Mouse (Mus musculus): ENCODE measurements at regions not wholly inside any gene's neighbourhood (a gene's known extent, or its start where the extent isn't known, plus 50 kb on each side); places are given as distances from the start of the nearest gene placed in this dataset.
"Not testable (repeated sequence)": the region's sequence is repeated elsewhere in the genome, so short reads cannot be mapped to it uniquely, and the experiment has no call there.

DNA sequence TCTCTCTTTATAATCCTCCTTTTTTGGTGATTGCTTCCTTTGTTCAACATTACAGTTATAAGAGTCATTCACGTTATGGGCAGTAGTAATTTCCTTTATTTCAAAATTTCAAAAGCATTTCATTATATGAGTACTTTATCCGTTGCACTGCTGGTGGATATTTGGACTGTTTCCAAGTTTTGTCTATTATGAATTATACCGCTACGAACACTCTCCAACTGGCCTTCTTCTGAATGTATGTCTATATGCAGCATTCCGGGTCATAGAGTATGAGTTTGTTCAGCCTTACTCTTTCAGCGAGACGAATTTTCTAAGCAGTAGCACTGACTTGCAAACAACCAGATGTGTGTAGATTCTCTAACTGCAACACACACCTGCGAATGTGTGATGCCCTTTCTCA is 57.8 kb downstream of the Dusp6 start:
- no peak for DNase-seq (ENCODE audit: low spot score in 2 of 2)

DNA sequence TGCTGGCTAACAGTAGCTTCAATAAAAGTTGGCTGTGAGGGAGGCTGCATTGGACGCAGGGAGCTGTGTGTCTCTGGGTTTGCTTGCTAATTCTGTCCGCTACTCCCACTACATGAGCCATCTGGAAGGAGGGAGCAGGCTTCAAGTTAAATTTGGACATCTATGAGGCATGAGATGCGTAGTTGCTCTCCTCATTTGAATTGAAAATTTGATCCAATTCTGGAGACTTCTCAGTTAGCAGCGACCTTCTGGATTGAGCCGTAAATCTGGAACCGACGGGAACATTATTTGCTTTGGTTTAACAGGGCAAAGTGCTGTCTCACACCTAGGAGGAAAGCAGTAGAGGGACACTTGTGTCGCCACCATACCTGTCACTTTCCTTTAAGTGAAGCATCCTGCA is 60.3 kb downstream of the Dusp6 start:
- no peak for DNase-seq (ENCODE audit: low spot score in 2 of 2)

GRCm38 (mm10) chr10:99327501-99327900 is 64.5 kb downstream of the Dusp6 start:
- no peak for DNase-seq (ENCODE audit: low spot score in 2 of 2)

DNA sequence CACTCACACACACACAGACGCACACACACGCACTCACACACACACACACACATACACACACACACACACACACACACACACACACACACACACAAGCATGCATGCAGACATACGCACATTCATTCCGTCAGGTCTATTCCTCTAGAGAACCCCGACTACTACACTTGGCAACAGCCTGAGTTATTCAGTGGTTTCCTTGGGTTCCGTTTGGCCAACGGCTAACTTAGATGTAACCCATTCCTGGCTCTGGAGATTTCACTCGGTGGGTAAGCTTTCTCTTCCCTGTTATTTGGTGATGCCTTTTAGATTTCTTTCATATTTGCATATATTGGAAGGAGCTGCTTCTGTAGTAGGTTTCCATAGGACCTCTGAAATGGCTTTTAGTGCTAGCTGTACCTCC is 65.5 kb downstream of the Dusp6 start:
- no peak for DNase-seq (ENCODE audit: low spot score in 2 of 2)

DNA sequence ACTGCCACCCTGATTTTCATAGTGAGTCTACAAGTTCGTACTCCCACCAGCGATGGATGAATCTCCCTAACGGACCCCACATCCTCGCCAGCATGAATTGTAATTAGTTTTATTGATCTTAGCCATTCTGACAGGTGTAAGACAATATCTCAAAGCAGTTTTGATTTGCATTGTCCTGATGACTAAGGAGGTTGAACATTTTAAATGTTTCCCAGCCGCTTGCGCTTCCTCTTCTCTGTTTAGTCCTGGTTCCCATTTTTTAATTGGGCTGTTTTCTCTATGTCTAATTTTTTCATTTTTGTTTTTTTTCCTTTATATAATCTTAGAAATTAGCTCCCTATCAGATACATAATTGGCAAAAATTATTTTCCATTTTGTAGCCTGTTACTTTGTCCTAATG is 66.4 kb downstream of the Dusp6 start:
- DNase-seq (ENCODE audit: low spot score in 2 of 2), result no peak

GRCm38 (mm10) chr10:99330519-99330918 is 67.5 kb downstream of the Dusp6 start:
- DNase-seq (ENCODE audit: low spot score in 2 of 2), result no peak

DNA sequence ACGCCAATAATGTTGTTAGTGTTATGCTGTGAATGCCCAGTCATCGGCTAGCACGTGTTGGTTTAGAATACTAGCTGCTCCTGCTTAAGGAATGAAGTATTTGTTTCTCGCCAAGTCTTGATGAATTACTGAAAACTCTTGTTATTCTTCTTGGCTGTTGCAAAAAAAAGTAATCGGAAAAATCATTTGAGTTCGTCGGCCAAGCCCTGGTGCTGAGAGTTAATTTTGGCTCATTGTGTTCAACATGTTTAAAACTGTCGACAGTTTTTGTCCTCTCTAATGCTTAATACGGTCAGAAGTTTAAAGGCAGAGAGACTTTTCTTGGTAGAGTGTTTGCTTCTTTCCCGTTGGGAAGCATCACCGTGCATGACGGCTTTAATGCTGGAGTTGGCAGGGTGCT is 68.8 kb downstream of the Dusp6 start:
- DNase-seq (ENCODE audit: low spot score in 2 of 2), result no peak

DNA sequence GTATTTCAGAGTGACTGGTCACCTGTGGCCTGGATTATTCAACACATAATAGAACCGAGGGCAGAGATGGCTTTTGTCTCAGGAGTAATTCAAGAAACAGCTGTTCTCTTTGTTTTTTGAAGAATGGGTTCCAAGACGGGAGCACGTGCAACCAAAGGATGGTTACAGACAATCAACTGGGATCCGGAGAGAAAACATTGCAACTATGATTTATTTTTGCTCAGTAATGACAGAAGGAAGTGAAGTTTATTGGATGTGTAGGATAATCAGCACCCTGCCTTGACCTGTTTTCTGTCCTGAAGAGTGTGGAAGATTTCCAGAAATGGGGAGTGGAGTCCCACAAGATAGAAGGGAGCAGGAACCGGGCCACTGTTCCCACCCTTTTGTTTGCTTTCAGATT is 70.8 kb downstream of the Dusp6 start:
- DNase-seq (ENCODE audit: low spot score in 2 of 2), result no peak

- DNase-seq (ENCODE audit: low spot score in 2 of 2), result no peak
Observed at GRCm38 (mm10) chr10:99336091-99336490, 73.1 kb downstream of the Dusp6 start.

DNA sequence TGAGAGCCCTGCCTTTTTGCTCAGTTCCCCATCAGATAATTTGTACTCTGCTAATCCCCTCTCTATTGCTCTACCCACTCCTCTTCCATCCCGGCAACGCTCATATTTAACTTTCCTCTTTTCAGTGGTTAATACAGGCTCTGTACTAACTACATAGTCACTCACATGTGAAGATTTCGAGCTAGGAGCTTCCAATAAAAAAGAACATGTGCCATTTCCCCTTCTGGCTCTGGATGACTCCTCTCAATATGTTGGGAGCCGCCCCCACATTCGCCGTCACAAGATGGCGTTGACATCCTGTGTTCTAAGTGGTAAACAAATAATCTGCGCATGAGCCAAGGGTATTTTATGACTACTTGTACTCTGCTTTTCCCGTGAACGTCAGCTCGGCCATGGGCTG is 75.8 kb downstream of the Dusp6 start:
- DNase-seq (ENCODE audit: low spot score in 2 of 2), result not testable (repeated sequence)

- DNase-seq (ENCODE audit: low spot score in 2 of 2), result not testable (repeated sequence)
Observed at GRCm38 (mm10) chr10:99339291-99339912, 76.4 kb downstream of the Dusp6 start.

DNA sequence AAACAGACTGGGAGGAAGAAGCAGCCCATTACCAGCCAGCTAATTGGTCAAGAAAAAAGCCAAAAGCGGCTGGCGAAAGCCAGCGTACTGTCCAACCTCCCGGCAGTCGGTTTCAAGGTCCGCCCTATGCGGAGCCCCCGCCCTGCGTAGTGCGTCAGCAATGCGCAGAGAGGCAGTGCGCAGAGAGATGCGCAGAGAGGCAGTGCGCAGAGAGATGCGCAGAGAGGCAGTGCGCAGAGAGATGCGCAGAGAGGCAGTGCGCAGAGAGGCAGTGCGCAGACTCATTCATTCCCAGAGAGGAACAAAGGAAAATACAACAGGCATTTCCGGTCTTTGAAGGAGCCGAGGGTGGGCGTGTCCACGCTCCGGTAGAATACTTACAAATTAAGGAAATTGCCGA is 77.0 kb downstream of the Dusp6 start:
- not testable (repeated sequence) for DNase-seq (ENCODE audit: low spot score in 2 of 2)

DNA sequence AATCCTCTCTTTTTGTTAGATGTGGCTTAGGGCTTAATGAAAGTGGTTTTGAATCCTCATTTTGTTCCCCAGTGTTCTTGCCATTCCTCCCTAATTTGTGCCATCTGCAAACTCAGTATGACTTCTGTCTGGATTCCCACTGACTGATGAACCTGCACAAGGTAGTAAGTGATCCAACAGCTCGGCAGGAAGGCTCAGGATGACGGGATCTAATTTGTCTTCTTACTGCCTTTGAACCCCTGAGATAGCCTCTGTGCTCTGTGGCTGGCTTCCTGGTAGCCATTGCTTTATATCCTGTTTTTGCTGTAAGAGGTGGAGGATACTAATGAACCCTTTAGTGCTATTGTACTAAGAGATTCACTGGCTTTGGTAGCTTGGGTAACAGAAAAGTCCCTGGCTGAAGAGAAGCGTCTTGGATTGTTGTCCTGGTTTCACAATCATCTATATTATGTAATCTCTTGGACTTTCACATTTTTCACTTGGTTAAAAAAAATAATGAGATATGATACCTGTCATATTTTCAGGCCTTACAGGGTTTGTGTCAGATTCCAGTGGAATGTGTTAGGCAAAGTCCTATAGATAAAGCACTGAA is 86.2 kb downstream of the Dusp6 start:
- no peak for DNase-seq (ENCODE audit: low spot score in 2 of 2)

- DNase-seq (ENCODE audit: low spot score in 2 of 2), result no peak
Observed at GRCm38 (mm10) chr10:99353541-99354292, 90.7 kb downstream of the Dusp6 start.

- no peak for DNase-seq (ENCODE audit: low spot score in 2 of 2)
Observed at GRCm38 (mm10) chr10:99354352-99354751, 91.3 kb downstream of the Dusp6 start.

DNA sequence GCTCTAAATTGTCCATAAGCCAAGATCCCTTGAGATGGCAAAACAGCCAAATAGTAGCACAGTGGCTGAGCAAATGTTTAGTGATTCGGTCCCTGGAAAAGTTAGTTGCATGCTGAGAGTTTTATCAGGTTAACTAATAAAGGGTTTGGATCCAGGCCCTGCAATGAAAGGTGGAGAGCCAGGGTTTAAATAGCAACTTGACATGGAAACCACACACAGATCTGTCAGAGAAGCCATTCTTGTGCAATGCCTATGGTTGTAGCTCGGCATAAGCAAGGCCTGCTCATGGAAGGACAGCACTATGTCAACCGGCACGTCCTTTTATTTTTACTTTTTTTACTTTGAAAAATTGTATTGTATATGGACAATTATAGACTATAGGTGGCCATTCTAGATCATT is 92.3 kb downstream of the Dusp6 start:
- no peak for DNase-seq (ENCODE audit: low spot score in 2 of 2)

DNA sequence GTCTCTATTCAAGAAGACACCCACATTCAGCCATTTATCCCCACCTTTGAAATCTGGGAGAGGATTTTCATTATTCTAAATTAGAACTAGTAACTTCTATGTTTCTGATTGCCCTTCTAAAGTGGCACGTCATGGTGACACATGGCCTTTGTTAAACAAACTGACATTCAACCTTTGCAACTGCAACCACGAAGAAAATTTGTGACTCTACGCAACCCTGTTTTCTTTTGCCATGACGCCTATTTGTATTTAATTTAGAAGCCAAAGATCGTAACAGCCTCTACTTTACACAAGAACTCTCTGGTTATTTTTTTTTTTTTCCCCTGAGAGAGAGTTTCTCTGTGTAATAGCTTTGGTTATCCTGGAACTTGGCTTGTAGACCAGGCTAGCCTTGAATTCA is 93.2 kb downstream of the Dusp6 start:
- no peak for DNase-seq (ENCODE audit: low spot score in 2 of 2)

GRCm38 (mm10) chr10:99356883-99357282 is 93.9 kb downstream of the Dusp6 start:
- DNase-seq (ENCODE audit: low spot score in 2 of 2), result no peak

- no peak for DNase-seq (ENCODE audit: low spot score in 2 of 2)
Observed at GRCm38 (mm10) chr10:99357347-99357746, 94.3 kb downstream of the Dusp6 start.

- DNase-seq (ENCODE audit: low spot score in 2 of 2), result no peak
Observed at GRCm38 (mm10) chr10:99358256-99358655, 95.2 kb downstream of the Dusp6 start.

- no peak for DNase-seq (ENCODE audit: low spot score in 2 of 2)
Observed at GRCm38 (mm10) chr10:99359439-99359866, 96.4 kb downstream of the Dusp6 start.

DNA sequence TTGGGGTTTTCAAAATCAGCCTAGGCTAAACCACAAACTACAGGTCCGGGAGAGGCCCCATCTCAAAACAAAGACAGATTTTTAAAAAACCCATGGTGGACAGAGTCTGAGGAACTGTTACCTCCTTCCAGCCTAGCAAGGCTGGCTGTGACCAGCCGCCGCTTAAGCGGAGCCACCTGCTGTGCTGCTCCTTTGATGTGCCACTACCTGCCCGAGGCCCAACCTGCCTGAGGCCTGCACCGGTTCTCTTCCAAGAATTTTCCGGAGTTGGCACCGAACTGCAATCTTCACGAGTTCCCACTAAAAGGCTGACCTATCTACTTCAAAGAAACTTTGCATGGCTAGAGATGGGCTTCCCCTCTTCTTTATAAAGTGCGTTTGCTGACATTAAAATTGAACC is 97.6 kb downstream of the Dusp6 start:
- DNase-seq (ENCODE audit: low spot score in 2 of 2), result not testable (repeated sequence)

- DNase-seq (ENCODE audit: low spot score in 2 of 2), result no peak
Observed at GRCm38 (mm10) chr10:99366162-99366561, 103.1 kb downstream of the Dusp6 start.

All from gastrocnemius, postnatal 4 days (tissue).